Mouse (Mus musculus) adrenal gland, postnatal 25 days (tissue): ENCODE results near the gene Rbm6. TPM values are rescaled to one million over a fixed set of nuclear protein-coding genes. Genes with fewer than 3 reads are reported as not detected.

ENCODE experiments used
- DNase-seq: peaks from one replicate; pipeline ENCODE4 v3.0.0; 2021; ENCODE audit warnings: mixed read lengths
- long read RNA-seq: library from polyadenylated mRNA; stranded (forward); transcript quantifications from one replicate; pipeline ENCODE4 v2.0.0, GENCODE M21; 2021
- total RNA-seq: library from RNA; stranded (reverse); gene quantifications from 2 replicates; pipeline ENCODE4 v1.2.3, GENCODE M21; 2021

Gene Rbm6
- 71.3 and 72.9 TPM in 2 replicates for total RNA-seq
- long read RNA-seq, full-length matches to known transcripts: 21 of 49 reads
- long read RNA-seq, partial matches to known transcripts: 11 of 49 reads
- long read RNA-seq, other reads (novel, unspliced or antisense): 17 of 49 reads

- DNase-seq: no peak
Observed at GRCm38 (mm10) chr9:107873137-107873536, at the start of gene Rbm6. Rbm6 (minus strand) TSS chr9:107873237.

GRCm38 (mm10) chr9:107919441-107919840, 46.4 kb upstream of the Rbm6 start:
- DNase-seq: no peak

DNA sequence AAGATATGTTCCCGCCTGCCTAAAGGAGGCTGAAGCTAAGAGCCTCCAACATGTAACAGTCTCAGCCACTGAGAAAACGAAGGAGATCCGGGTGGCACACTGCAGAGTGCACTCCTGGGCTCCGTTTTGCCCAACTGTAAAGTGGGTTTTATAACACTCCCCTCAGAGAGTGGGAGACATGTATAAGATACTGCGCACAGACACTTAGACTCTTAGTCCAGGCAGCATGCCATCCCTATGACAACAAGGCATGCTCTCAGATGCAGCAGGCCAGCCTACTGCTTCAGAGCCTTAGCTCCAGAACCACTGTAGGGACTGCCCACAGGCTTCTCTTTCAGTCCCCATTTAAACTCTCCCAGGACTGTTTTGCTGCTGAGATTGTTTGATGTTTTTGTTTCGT, 45.8 kb upstream of the Rbm6 start:
- DNase-seq: no peak

GRCm38 (mm10) chr9:107917895-107918608, 45.0 kb upstream of the Rbm6 start:
- no peak for DNase-seq

- no peak for DNase-seq
Observed at GRCm38 (mm10) chr9:107914764-107915420, 41.9 kb upstream of the Rbm6 start.

DNA sequence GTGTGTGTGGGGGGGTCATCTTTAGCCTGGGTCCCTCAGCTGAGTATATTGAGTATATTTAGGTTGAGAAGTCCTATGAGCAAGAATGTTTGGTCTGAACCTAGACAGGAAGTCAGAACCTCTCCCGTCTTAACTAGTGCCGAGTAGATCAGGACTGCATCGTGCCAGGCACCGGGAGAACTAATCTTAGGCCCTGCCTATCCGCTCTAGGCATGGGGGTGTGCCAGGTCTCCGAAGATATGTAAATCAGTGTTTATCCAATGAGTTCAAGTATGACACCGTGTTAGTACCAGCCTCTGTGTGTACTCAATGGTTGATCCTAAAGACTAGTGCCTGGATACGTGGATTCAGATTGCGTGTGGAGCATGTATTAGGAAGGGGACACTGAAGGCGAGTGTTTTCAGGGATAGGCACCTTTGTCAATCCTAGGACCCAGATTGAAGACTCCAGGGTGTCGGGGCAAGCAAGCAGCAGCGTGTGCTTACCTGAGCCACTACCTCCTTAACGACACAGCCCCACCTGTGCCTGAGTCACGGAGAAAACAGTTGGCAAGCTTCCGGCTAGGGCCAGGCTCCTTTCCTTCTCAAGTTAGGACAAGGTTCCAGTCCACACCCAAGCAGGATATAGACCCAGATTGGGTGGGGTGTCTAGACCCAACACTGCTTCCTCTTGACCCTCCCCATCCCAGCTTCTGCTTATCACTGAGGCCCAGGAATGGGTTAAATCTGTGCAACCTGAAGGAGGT, 37.2 kb upstream of the Rbm6 start:
- DNase-seq: no peak

DNA sequence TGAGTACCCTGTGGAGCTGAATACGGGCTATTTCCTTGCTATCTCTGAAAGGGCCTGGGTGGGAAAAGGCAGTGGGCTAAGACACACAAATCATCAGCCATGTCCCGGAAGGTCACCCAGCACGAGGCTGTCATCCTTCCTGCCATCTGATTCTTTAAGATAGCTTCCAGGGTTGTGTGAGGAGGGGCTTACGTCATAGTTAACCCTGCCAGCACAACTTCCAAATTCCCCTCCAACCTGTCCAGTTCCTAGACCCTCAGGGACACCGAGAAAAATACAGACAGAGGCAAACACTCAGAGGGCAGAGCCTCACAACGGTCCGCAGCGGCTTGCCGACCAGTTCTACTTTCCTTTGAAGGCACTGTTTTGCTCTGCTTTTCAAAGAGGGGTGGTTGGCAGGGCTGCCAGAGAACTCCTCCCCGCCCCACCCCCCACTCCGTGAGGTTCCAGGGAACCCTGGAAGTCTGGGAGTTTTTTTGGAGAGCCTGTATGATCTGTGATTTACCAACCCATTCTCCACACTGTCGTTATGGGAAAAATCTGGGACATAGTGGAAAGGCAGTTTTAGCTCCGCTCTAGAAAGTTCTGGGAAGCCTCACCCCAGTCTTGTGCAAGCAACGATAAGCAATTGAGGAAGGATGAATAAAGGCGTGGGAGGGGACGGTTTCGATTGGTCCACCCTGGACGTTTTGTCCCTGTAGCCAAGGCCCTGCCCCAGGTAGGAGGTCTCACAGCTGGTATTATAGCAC, 35.5 kb upstream of the Rbm6 start:
- no peak for DNase-seq

- no peak for DNase-seq
Observed at GRCm38 (mm10) chr9:107907801-107908120, 34.7 kb upstream of the Rbm6 start.

DNA sequence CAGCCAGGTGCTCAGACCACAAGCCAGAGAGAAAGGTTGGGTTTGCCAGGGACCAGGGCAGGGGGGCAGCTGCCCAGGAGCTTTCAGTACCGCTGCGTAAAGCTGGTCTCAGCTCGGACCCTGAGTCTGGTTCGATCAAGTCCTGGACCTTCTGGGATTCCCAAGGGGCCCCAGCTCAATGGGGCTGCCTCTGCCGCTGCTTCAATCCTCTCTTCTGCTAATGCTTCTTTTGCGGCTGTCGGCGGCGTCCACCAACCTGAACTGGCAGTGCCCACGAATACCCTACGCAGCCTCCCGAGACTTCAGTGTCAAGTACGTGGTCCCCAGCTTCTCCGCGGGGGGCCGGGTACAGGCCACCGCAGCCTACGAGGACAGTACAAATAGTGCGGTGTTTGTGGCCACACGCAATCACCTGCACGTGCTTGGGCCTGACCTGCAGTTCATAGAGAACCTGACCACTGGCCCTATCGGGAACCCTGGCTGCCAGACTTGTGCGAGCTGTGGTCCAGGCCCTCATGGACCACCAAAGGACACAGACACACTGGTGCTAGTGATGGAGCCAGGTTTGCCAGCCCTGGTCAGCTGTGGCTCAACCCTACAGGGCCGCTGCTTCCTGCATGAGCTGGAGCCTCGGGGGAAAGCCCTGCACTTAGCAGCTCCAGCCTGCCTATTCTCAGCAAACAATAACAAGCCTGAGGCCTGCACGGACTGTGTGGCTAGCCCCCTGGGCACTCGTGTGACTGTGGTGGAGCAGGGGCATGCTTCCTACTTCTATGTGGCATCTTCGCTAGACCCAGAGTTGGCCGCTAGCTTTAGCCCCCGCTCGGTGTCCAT, 34.1 kb upstream of the Rbm6 start:
- DNase-seq: no peak

- DNase-seq: peak; percentile 84
Observed at GRCm38 (mm10) chr9:107906252-107906966, 33.4 kb upstream of the Rbm6 start, which contains the start of gene Mst1r. Mst1r (plus strand) TSS chr9:107906873.

DNA sequence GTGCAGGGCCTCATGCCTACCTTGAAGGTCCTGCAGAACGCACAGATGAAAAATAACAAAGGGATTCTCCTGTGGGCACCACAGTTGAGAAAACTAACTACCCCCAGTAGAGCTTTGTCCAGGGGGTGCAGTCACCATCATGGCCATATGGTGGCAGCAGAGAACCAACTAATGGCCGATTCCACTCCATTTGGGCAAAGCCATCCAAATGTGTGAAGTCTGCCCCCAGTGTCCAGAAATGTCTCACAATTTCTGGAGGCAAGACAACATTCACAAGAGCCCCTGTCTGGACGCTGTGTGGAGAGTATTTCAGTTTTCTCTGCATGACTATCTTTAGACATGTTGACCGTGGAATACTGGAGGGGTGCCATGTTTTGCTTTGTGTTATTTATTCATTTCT, 31.7 kb upstream of the Rbm6 start:
- peak; percentile 82 for DNase-seq

DNA sequence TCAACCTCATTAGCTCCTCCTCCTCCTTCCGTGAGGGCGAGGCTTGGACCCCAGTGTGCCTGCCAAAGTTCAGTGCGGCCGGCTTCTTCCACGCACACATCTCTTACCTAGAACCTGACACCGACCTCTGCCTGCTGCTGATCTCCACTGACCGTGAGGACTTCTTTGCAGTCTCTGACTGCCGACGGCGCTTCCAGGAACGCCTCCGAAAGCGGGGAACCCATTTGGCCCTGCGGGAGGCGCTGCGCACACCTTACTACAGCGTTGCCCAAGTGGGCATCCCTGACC, 28.5 kb upstream of the Rbm6 start:
- DNase-seq: no peak

GRCm38 (mm10) chr9:107900840-107901626, 28.0 kb upstream of the Rbm6 start:
- peak; percentile 68 for DNase-seq

- DNase-seq: no peak
Observed at GRCm38 (mm10) chr9:107899855-107900254, 26.8 kb upstream of the Rbm6 start.

DNA sequence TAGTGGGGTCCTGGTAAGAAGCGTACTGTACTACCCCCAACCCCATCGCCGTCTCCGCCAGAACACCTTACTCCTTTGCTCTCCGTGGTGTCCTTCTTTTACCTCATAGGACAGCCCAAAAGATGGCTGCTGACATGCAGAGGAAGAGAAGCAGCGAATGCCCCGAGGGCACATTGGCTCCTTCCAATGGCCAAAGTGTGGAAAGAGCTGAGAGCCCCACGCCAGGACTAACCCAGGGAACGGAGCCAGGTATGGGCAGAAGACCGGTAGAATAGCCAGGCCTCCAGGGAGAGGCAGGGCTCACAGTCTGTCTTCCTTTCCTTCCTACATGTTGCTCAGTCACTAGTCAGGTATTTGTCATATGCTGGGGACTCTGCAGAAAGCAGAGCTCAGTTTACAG, 25.5 kb upstream of the Rbm6 start:
- no peak for DNase-seq

GRCm38 (mm10) chr9:107891023-107891422, 18.0 kb upstream of the Rbm6 start:
- DNase-seq: no peak

DNA sequence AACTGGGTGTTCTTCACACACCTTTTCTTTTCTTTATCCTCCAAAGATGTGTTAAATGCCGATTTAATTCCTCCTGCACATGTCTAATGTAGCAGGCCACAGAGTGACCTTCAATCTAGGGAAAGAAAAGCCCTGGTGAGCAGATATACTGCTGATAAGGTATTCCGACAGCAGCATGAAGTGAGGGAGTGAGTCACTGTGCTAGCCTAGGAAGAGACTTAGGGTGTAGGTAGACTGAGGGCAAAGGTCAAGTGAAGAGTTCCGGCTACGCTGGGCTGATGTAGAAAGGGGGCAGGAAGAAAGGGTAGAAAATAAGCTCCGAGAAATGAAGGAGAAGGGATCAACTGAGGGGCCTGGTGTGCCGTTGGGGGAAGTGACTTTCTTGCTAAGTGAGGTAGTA, 17.2 kb upstream of the Rbm6 start:
- DNase-seq: no peak

DNA sequence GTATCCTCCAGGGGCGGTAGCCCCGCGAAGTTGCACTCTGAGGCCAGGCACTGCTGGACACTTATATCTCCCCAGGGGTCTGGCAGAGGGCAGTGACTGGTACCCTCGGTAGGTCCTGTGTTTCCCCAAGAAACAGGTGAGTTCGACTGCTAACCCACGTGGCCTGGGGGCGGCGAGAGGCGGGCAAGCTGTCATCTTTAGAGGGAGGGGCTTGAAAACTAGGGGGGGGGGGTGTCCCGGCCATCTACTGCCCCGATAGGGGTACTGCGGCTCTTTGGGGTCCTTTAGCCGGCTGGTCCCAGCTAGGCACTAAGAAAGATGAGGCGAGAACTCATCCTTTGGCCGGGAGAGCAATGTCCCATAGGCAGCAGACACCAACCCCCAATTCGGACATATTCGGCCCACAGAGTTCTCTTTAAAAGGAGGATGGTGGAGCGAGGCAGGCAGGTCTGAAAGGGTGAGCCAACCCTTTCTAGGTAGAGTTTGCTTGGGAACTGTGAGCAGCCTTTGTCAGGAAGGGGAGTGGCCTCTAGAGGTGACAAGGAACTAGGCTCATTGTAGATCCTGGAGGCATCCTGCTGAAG, 15.3 kb upstream of the Rbm6 start:
- no peak for DNase-seq

- peak; percentile 87 for DNase-seq
Observed at GRCm38 (mm10) chr9:107887804-107888266, 14.8 kb upstream of the Rbm6 start, which contains the start of gene Mon1a. Mon1a (plus strand) TSS chr9:107888151.

DNA sequence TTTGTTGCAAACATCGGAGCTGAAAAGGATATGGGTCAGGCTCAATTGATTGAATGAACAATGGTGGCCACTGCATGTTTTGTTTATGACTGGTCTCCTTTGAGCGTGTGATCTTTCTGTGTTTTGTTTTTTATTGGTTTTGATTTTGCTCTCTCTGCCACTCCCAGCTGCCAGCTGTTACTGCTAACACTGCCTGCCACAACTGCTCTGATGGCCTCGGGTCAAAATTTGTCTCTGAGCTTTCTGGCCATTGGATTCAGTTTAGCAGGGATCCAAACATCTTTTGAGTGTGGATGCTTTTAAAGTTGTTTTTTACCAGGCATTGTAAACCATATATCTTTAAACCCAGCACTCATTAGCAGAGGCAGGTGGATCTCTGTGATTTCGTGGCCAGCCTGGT, 7.4 kb upstream of the Rbm6 start:
- DNase-seq: no peak
